Comparison of ENCODE assay signal across 8 mouse cellular contexts in genomic region chr14:72708581-72708991, GRCm38 (mm10). TPM values are rescaled to one million over a fixed set of nuclear protein-coding genes. Genes with fewer than 3 reads are reported as not detected.
DNase-seq lines count a peak whose midpoint lies in the region; ATAC-seq and TF ChIP-seq lines count a peak whose summit lies in the region.

No protein-coding gene starts in this region.

- peaks cover 37% of the 10 kb centered on the region for H3K79me2 ChIP-seq in CH12.LX (replicated peaks; ENCODE audit: control insufficient read depth, extremely low read depth, insufficient read depth, poor library complexity, severe bottlenecking)

- TF ChIP-seq EP300 in CH12.LX (IDR thresholded peaks at IDR 0.05; ENCODE audit: low read length) = 0 out of 2 replicates have a peak, but pooled peaks have one; percentile 52

- H3K4me1 ChIP-seq in heart, embryonic 11.5 days (ENCODE audit: control insufficient read depth, insufficient read depth, low read length) = peaks cover 2% of the 10 kb centered on the region; the same call in 1 of the 2 replicates
- H3K4me1 ChIP-seq in CH12.LX (ENCODE audit: control insufficient read depth in 1 of 2, insufficient read depth in 2 of 2) = peaks cover 7 to 44% of the 10 kb centered on the region in 2 experiments; a peak in 3 of 4 replicates
- H3K4me1 ChIP-seq in intestine, embryonic 14.5 days (replicated peaks; ENCODE audit: control insufficient read depth, insufficient read depth, low read length) = peaks cover 3% of the 10 kb centered on the region; the same call in 1 of the 2 replicates

- peak; percentile 34; the same call in 1 of the 2 replicates for TF ChIP-seq POLR2A in CH12.LX (IDR thresholded peaks at IDR 0.05; ENCODE audit: low read depth, low read length)

- TF ChIP-seq RAD21 in CH12.LX (IDR thresholded peaks at IDR 0.05; ENCODE audit: low read depth, low read length) = no peak

- no peak for ATAC-seq in heart, embryonic 11.5 days (replicated peaks; ENCODE audit: insufficient number of reproducible peaks, low FRiP score, low TSS enrichment)
- ATAC-seq in intestine, embryonic 14.5 days (replicated peaks; ENCODE audit: low FRiP score, low TSS enrichment, low read depth) = no peak
- ATAC-seq in megakaryocyte-erythroid progenitor cell, adult 5-6 weeks (replicated peaks; ENCODE audit: low FRiP score, low TSS enrichment, poor library complexity, severe bottlenecking) = peak; percentile 38

- H3K9me3 ChIP-seq in heart, embryonic 11.5 days (replicated peaks; ENCODE audit: control insufficient read depth, low read length) = no peaks in the 10 kb centered on the region
- no peaks in the 10 kb centered on the region for H3K9me3 ChIP-seq in CH12.LX (replicated peaks; ENCODE audit: low read length)
- no peaks in the 10 kb centered on the region for H3K9me3 ChIP-seq in intestine, embryonic 14.5 days (ENCODE audit: control insufficient read depth, low read length)

- no peak for TF ChIP-seq CTCF in CH12.LX (conservative IDR thresholded peaks at IDR 0.05 in 1 of 2, IDR thresholded peaks at IDR 0.05 in 1 of 2; ENCODE audit: low read depth in 2 of 2, low read length in 2 of 2)

- in situ Hi-C loops in CH12.LX (cut with MboI; ENCODE audit: low pct_ligation_motif_present, low pct_unique_long_range_greater_than_20kb, low sequenced_read_pairs) = loop anchor here (5.0 to 10.0 kb wide), 2 partner anchors 96 to 164 kb away; no protein-coding TSS in a partner anchor

- WGBS in heart, embryonic 11.5 days (ENCODE audit: insufficient replicate concordance) = 40% methylated on average over 11 of the region's 11 CpGs
- WGBS in intestine, embryonic 14.5 days = 25% methylated on average over 11 of the region's 11 CpGs

- dilution Hi-C loops in CH12.LX (cut with MboI; ENCODE audit: extremely low pct_ligation_motif_present, extremely low pct_unique_long_range_greater_than_20kb, low sequenced_read_pairs) = no loop called here

- peak overlapping the region; percentile 93 for H3K4me3 ChIP-seq in heart, embryonic 11.5 days (ENCODE audit: low read depth, low read length)
- H3K4me3 ChIP-seq in CH12.LX (replicated peaks in 1 of 3; ENCODE audit: low read depth in 2 of 3, low read length in 2 of 3, poor library complexity in 1 of 3) = peak overlapping the region; percentile 82 to 88 (median 85)
- peak overlapping the region; percentile 87 for H3K4me3 ChIP-seq in intestine, embryonic 14.5 days (ENCODE audit: low read depth, low read length)

- H3K27ac ChIP-seq in heart, embryonic 11.5 days (ENCODE audit: low read depth, low read length) = no peak overlapping the region
- H3K27ac ChIP-seq in CH12.LX (ENCODE audit: insufficient read depth, low read depth) = peak overlapping the region; percentile 95
- H3K27ac ChIP-seq in intestine, embryonic 14.5 days (ENCODE audit: low read depth) = no peak overlapping the region

- no peak for DNase-seq in heart, adult 9 months (ENCODE audit: low spot score in 2 of 2)
- peak; percentile 62 for DNase-seq in CH12.LX (ENCODE audit: extremely low read depth)
- peak; percentile 6 for DNase-seq in embryo, embryonic 9.5 days (ENCODE audit: extremely low spot score)
- peak; percentile 53 for DNase-seq in intestine, embryonic 14.5 days (ENCODE audit: low spot score)
- no peak for DNase-seq in thymus, postnatal 4 days
- DNase-seq in gastrocnemius, postnatal 10 days = no peak

- peak overlapping the region; percentile 81 for H3K4me2 ChIP-seq in heart, embryonic 11.5 days
- H3K4me2 ChIP-seq in CH12.LX (ENCODE audit: insufficient read depth, low read depth, poor library complexity, severe bottlenecking) = no peak overlapping the region; the same call in 1 of the 2 replicates
- H3K4me2 ChIP-seq in intestine, embryonic 14.5 days (ENCODE audit: low read length) = peak overlapping the region; percentile 75

- H3K36me3 ChIP-seq in heart, embryonic 11.5 days (ENCODE audit: control insufficient read depth, insufficient read depth, low read length) = no peaks in the 10 kb centered on the region
- no peaks in the 10 kb centered on the region for H3K36me3 ChIP-seq in CH12.LX (replicated peaks in 1 of 2; ENCODE audit: control insufficient read depth in 1 of 2, insufficient read depth in 1 of 2, low read length in 1 of 2)
- no peaks in the 10 kb centered on the region for H3K36me3 ChIP-seq in intestine, embryonic 14.5 days (ENCODE audit: control insufficient read depth, insufficient read depth, low read length)

- H3K27me3 ChIP-seq in heart, embryonic 11.5 days (ENCODE audit: control insufficient read depth, insufficient read depth, low read length) = no peaks in the 10 kb centered on the region
- no peaks in the 10 kb centered on the region for H3K27me3 ChIP-seq in CH12.LX (replicated peaks)
- peaks cover 9% of the 10 kb centered on the region; the same call in 1 of the 2 replicates for H3K27me3 ChIP-seq in intestine, embryonic 14.5 days (replicated peaks; ENCODE audit: control insufficient read depth, insufficient read depth, low read length)

- H3K9ac ChIP-seq in heart, embryonic 11.5 days (ENCODE audit: low read depth, low read length) = peak overlapping the region; percentile 95; the same call in 1 of the 2 replicates
- peak overlapping the region; percentile 99 for H3K9ac ChIP-seq in CH12.LX (ENCODE audit: insufficient read depth, low read depth)
- peak overlapping the region; percentile 91 for H3K9ac ChIP-seq in intestine, embryonic 14.5 days (ENCODE audit: low read length)

TF ChIP-seq in CH12.LX, 34 proteins besides CTCF, POLR2A, EP300 and RAD21:
- TF ChIP-seq PAX5 (IDR thresholded peaks at IDR 0.05; ENCODE audit: low read length) = no peak
- TF ChIP-seq TCF12 (IDR thresholded peaks at IDR 0.05; ENCODE audit: low read depth, low read length) = peak; percentile 25
- peak; percentile 1; the same call in 1 of the 2 replicates for TF ChIP-seq ZNF384 (IDR thresholded peaks at IDR 0.05; ENCODE audit: low read depth, low read length)
- no peak for TF ChIP-seq ZC3H11A (IDR thresholded peaks at IDR 0.05; ENCODE audit: low read depth, low read length)
- no peak for TF ChIP-seq NELFE (IDR thresholded peaks at IDR 0.05; ENCODE audit: low read depth, low read length)
- 0 out of 2 replicates have a peak, but pooled peaks have one; percentile 16 for TF ChIP-seq MXI1 (IDR thresholded peaks at IDR 0.05; ENCODE audit: low read depth, low read length)
- no peak for TF ChIP-seq GABPA (IDR thresholded peaks at IDR 0.05; ENCODE audit: insufficient replicate concordance, low read depth, low read length)
- no peak for TF ChIP-seq UBTF (IDR thresholded peaks at IDR 0.05; ENCODE audit: low read depth, low read length)
- TF ChIP-seq RCOR1 (conservative IDR thresholded peaks at IDR 0.05; ENCODE audit: low read depth, low read length) = no peak; the same call in 1 of the 2 replicates
- TF ChIP-seq MAZ (IDR thresholded peaks at IDR 0.05; ENCODE audit: low read depth, low read length) = no peak
- TF ChIP-seq ELF1 (IDR thresholded peaks at IDR 0.05; ENCODE audit: low read depth, low read length) = no peak
- no peak for TF ChIP-seq ZMIZ1 (IDR thresholded peaks at IDR 0.05; ENCODE audit: low read depth, low read length)
- TF ChIP-seq MAX (IDR thresholded peaks at IDR 0.05; ENCODE audit: low read length) = no peak
- no peak for TF ChIP-seq MAFK (IDR thresholded peaks at IDR 0.05; ENCODE audit: insufficient replicate concordance, low read length)
- no peak; the same call in 1 of the 2 replicates for TF ChIP-seq SIN3A (IDR thresholded peaks at IDR 0.05; ENCODE audit: low read length)
- TF ChIP-seq SMC3 (IDR thresholded peaks at IDR 0.05; ENCODE audit: low read depth, low read length) = no peak
- no peak for TF ChIP-seq POLR2AphosphoS2 (IDR thresholded peaks at IDR 0.05; ENCODE audit: low read depth, low read length)
- TF ChIP-seq TBP (conservative IDR thresholded peaks at IDR 0.05; ENCODE audit: low read depth, low read length) = peak; percentile 48; the same call in 1 of the 2 replicates
- no peak for TF ChIP-seq JUN (IDR thresholded peaks at IDR 0.05; ENCODE audit: insufficient read depth, low read depth, low read length)
- peak; percentile 61; the same call in 1 of the 2 replicates for TF ChIP-seq MEF2A (IDR thresholded peaks at IDR 0.05; ENCODE audit: borderline replicate concordance, low read depth, low read length)
- peak; percentile 6; the same call in 1 of the 2 replicates for TF ChIP-seq CHD1 (IDR thresholded peaks at IDR 0.05; ENCODE audit: low read depth, low read length)
- no peak for TF ChIP-seq CHD2 (IDR thresholded peaks at IDR 0.05; ENCODE audit: low read length)
- no peak for TF ChIP-seq USF1 (IDR thresholded peaks at IDR 0.05; ENCODE audit: low read depth, low read length)
- TF ChIP-seq JUND (conservative IDR thresholded peaks at IDR 0.05; ENCODE audit: low read depth, low read length) = no peak
- TF ChIP-seq NRF1 (IDR thresholded peaks at IDR 0.05; ENCODE audit: low read depth, low read length) = no peak
- 0 out of 2 replicates have a peak, but pooled peaks have one; percentile 13 for TF ChIP-seq MYC (IDR thresholded peaks at IDR 0.05; ENCODE audit: low read depth, low read length)
- peak; percentile 87 for TF ChIP-seq IRF4 (IDR thresholded peaks at IDR 0.05; ENCODE audit: low read depth, low read length)
- TF ChIP-seq USF2 (conservative IDR thresholded peaks at IDR 0.05; ENCODE audit: low read depth, low read length) = no peak
- TF ChIP-seq BHLHE40 (IDR thresholded peaks at IDR 0.05; ENCODE audit: low read depth, low read length) = peak; percentile 79
- TF ChIP-seq HCFC1 (IDR thresholded peaks at IDR 0.05; ENCODE audit: low read depth, low read length) = no peak
- TF ChIP-seq ZKSCAN1 (IDR thresholded peaks at IDR 0.05; ENCODE audit: borderline replicate concordance, low read depth, low read length) = no peak
- no peak for TF ChIP-seq E2F4 (IDR thresholded peaks at IDR 0.05; ENCODE audit: insufficient replicate concordance, low read depth, low read length)
- TF ChIP-seq ETS1 (conservative IDR thresholded peaks at IDR 0.05; ENCODE audit: low read depth, low read length) = peak; percentile 65; the same call in 1 of the 2 replicates
- TF ChIP-seq KAT2A (IDR thresholded peaks at IDR 0.05; ENCODE audit: insufficient replicate concordance, low read length) = no peak

RNA-seq across cellular contexts. Expression of gene Fndc3a, which starts 1.2 kb away (rescaled TPM):
- 23.2 and 23.4 TPM in 2 replicates for polyA plus RNA-seq in heart, embryonic 11.5 days (2014; fragmentation: Nextera tagmentation; extraction: Ambion mirVana)
- total RNA-seq in CH12.LX (2012; rRNA removed) = 35.4 and 48.6 TPM in 2 replicates
- 40.0 and 40.5 TPM in 2 replicates for total RNA-seq in CH12.LX (2014; rRNA removed)
- polyA plus RNA-seq in CH12.LX (2012; ENCODE audit: insufficient read length, low read depth) = 32.4 and 35.4 TPM in 2 replicates
- 33.0 and 38.6 TPM in 2 replicates for polyA plus RNA-seq in intestine, embryonic 14.5 days (2014; fragmentation: Nextera tagmentation; extraction: Ambion mirVana)
- total RNA-seq in megakaryocyte-erythroid progenitor cell, adult 5-6 weeks (2014; fragmentation: Nextera tagmentation) = 14.4 and 15.0 TPM in 2 replicates
- total RNA-seq in megakaryocyte-erythroid progenitor cell, adult 5-6 weeks (2017) = 12.8 and 27.1 TPM in 2 replicates
- total RNA-seq in gastrocnemius, postnatal 10 days (2021) = 10 to 100 TPM; 10.4 to 18.1 TPM

Comparison
In these comparisons a context has a peak if more than half of its experiments do, and no peak if none do; other contexts are left out.
1. DNase-seq: peak in CH12.LX (single experiment), embryo, embryonic 9.5 days (single experiment) and intestine, embryonic 14.5 days (single experiment); none in heart, adult 9 months (0 of 2), thymus, postnatal 4 days (single experiment) and gastrocnemius, postnatal 10 days (single experiment).
2. Peak in every context shown above with its lines, with median percentiles within 50 percentile points of each other: H3K4me3 ChIP-seq and H3K9ac ChIP-seq.